In genomic region chr1:120248156-120248555, GRCm38 (mm10) we compare ENCODE assay signal across 8 mouse cellular contexts. TPM values are rescaled to one million over a fixed set of nuclear protein-coding genes. Genes with fewer than 3 reads are reported as not detected.
DNase-seq lines count a peak whose midpoint lies in the region; ATAC-seq and TF ChIP-seq lines count a peak whose summit lies in the region.

No protein-coding gene starts in this region.

- WGBS in lung, postnatal 0 days, result 64% methylated on average over 5 of the region's 5 CpGs

- no peak overlapping the region for H3K9ac ChIP-seq in lung, postnatal 0 days (replicated peaks; ENCODE audit: low read depth)

- H3K27ac ChIP-seq in lung, postnatal 0 days (ENCODE audit: low read length), result no peak overlapping the region

- no peak overlapping the region for H3K4me2 ChIP-seq in lung, postnatal 0 days (replicated peaks; ENCODE audit: low read depth, low read length)

- H3K4me1 ChIP-seq in lung, postnatal 0 days (ENCODE audit: insufficient read depth, low read depth, low read length), result no peaks in the 10 kb centered on the region

- peak; percentile 3 for DNase-seq in cerebellum, adult 11 months
- no peak for DNase-seq in cerebellum, postnatal 4 days (ENCODE audit: low spot score in 2 of 2)
- DNase-seq in fat pad, adult 2 months (ENCODE audit: extremely low read depth, low read depth, low spot score), result peak; percentile 33
- DNase-seq in kidney, adult 18-20 months, result peak; percentile 32
- peak; percentile 32 for DNase-seq in lung, postnatal 0 days (ENCODE audit: low spot score)
- DNase-seq in urinary bladder, adult 2 months (ENCODE audit: low spot score), result peak; percentile 43
- DNase-seq in thymus, postnatal 25 days, result no peak
- DNase-seq in neural tube, embryonic 10.5 days (ENCODE audit: extremely low spot score, low spot score), result no peak

- ATAC-seq in lung, postnatal 0 days, result peak; percentile 29

- H3K27me3 ChIP-seq in lung, postnatal 0 days (replicated peaks; ENCODE audit: insufficient read depth, low read length), result no peaks in the 10 kb centered on the region

- no peak for TF ChIP-seq EP300 in lung, postnatal 0 days (IDR thresholded peaks at IDR 0.05)

- no peak overlapping the region for H3K4me3 ChIP-seq in lung, postnatal 0 days (ENCODE audit: low read depth, low read length)

- no peaks in the 10 kb centered on the region for H3K9me3 ChIP-seq in lung, postnatal 0 days (ENCODE audit: low read length)

- no peaks in the 10 kb centered on the region for H3K36me3 ChIP-seq in lung, postnatal 0 days (ENCODE audit: insufficient read depth, low read length)

- TF ChIP-seq CTCF in lung, postnatal 0 days (IDR thresholded peaks at IDR 0.05), result no peak

RNA-seq across cellular contexts. Expression of gene Steap3, which starts 24.3 kb away (rescaled TPM):
- polyA plus RNA-seq in lung, postnatal 0 days (2015; fragmentation: Nextera tagmentation; extraction: Ambion mirVana), result 4.3 and 4.4 TPM in 2 replicates
- 34.7 and 39.8 TPM in 2 replicates for polyA plus RNA-seq in urinary bladder, adult 2 months (2012; rRNA removed)

Comparison
In these comparisons a context has a peak if more than half of its experiments do, and no peak if none do; other contexts are left out.
1. DNase-seq: peak in cerebellum, adult 11 months (single experiment), fat pad, adult 2 months (single experiment), kidney, adult 18-20 months (single experiment), lung, postnatal 0 days (single experiment) and urinary bladder, adult 2 months (single experiment); none in cerebellum, postnatal 4 days (0 of 2), thymus, postnatal 25 days (single experiment) and neural tube, embryonic 10.5 days (single experiment).